Mouse (Mus musculus) megakaryocyte, embryonic 14.5 days (primary cell): ENCODE data around the gene Trp53i11.

Source experiments
- FLI1 ChIP-seq: IDR thresholded peaks from 2 replicates; pipeline ENCODE4 v1.6.1; 2012; ENCODE audit warnings: low read length, inconsistent platforms, mixed read lengths
- GATA1 ChIP-seq: IDR thresholded peaks from 3 replicates; pipeline ENCODE4 v1.6.1; 2012; ENCODE audit warnings: mixed read lengths, low read length, inconsistent platforms, borderline replicate concordance

DNA sequence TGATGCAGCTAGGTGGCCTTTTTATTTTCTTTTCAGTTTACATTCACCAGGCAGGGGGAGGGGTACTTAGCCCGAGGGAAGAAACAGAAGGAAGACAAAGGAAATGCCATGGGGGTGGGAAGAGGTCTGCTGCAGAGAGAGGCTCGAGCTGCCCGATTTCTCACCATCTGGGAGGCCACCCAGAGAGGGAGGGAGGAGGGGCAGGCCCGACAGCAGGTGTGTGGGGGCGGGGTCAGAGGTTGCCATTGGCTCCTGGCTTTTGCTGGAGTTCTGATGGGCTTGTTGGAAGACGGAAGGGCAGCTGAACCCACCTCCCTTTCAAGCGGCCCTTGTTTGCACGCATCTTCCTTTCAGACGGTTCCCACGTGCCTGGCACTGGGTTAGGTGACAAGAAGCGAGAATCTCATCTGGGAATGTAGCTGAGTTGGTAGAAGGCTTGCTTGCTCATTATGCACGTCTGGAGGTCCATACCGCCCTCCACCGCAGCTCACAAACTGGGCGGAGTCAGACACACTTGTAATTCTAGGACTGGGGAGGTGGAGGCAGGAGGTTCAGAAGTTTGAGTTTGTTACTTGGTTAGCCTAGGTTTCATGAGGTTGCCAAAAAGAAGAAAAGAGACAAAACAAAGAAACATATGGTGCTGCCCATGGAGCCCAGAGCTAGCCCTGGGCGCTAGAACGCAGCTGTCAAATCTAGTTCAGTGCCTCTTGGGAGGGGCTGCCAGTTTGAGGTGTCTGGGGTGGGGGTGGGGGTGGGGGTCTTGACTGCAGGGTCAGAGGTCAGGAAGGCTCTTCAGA is 10.3 kb upstream of the Trp53i11 start:
- TF ChIP-seq GATA1 (no peak), FLI1 (no peak)
